Mouse (Mus musculus) heart, postnatal 0 days (tissue): ENCODE data around the gene Znrf2.

Experiments
- CTCF ChIP-seq: IDR thresholded peaks from 2 replicates; pipeline ENCODE4 v1.5.1; 2016; ENCODE audit warnings: antibody characterized with exemption, control low read depth, low read depth
- EP300 ChIP-seq: IDR thresholded peaks from 2 replicates; pipeline ENCODE4 v1.6.1; 2016; ENCODE audit warnings: antibody characterized with exemption, low read depth

GRCm38 (mm10) chr6:54836666-54837065, 19.9 kb downstream of the Znrf2 start:
- TF ChIP-seq CTCF (no peak), EP300 (no peak)
